Mouse (Mus musculus): ENCODE data around the gene Prr23a3. TPM values are rescaled to one million over a fixed set of nuclear protein-coding genes. Genes with fewer than 3 reads are reported as not detected.

The Prr23a3 gene
- not detected in 2 replicates for polyA plus RNA-seq (2012; rRNA removed)

DNA sequence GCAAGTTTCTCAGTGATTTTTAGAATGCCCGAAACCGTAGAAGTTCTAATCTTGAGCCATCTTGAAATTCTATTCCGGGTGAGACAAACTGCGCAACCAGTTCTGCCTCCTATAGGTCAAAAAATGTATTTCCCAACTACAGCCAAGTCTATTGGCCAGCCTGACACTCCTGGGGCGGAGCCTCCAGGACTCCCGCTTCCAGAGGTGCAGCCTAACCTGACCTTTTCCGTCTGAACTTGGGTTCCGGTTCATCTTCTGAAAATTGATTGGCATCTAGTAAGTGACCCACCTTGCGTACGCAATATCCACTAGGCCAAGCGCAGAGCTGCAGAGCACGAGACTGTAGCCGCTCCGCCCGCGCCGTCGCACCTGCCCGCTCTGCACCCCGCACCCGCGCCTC is at the start of gene Prr23a3:
Prr23a3 (plus strand) TSS at position 197 of the 400 bp plus-strand sequence.
- no peak within 1 kb of the TSS for H3K4me3 ChIP-seq (replicated peaks; ENCODE audit: extremely low read depth, low read depth, low read length)
- WGBS = 46% methylated on average over 22 of the region's 22 CpGs
- no peaks in the 10 kb centered on the region for H3K4me1 ChIP-seq (ENCODE audit: control insufficient read depth, insufficient read depth, low read length)
- DNase-seq = no peak
- TF ChIP-seq CTCF (IDR thresholded peaks at IDR 0.05; ENCODE audit: insufficient read depth, low read length) (no peak), POLR2A (IDR thresholded peaks at IDR 0.05; ENCODE audit: borderline replicate concordance, extremely low read depth, low read depth, low read length) (no peak)

DNA sequence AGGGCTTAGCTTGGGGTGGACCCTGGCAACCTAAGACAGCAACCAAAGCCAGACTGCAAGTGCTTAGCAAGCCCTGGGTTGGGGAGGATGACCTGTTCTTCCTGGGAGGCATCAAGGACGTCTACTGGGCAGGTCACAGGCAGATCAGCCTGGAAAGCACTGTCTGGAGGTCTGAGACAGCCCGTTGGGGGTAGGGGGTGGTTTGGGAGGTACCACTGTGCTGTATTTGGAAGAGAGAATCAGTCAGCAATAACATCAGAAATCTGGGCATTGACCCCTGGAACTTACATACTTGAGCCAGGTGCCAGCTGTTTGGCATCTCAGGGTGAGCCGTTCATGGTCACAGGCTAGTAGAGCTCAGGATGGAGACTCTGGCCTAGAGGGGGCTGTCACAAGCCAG is 48.5 kb upstream of the Prr23a3 start:
- 59% methylated on average over 3 of the region's 3 CpGs for WGBS

DNA sequence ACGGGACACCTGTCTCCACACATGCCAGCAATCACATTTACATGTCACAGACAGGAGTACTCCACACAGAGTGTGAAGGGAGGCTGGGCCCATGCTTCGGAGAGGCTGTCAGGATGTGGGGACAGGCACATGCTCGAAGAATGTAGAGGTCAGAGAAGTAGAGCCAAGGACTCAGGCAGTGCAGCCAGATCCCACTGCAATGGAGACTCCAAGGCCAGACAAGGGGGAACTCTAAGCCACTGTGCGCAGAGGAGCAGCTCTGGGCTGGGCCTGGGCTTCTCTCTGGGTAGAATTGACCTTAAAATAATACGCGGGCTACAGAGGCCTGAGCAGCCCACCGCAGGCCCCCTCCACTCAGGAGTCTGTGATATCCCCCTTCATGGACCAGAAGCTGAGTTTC is 47.0 kb upstream of the Prr23a3 start:
- TF ChIP-seq POLR2A (IDR thresholded peaks at IDR 0.05; ENCODE audit: borderline replicate concordance, extremely low read depth, low read depth, low read length) (no peak), CTCF (IDR thresholded peaks at IDR 0.05; ENCODE audit: insufficient read depth, low read length) (no peak)
- DNase-seq = no peak
- no peaks in the 10 kb centered on the region for H3K4me1 ChIP-seq (ENCODE audit: control insufficient read depth, insufficient read depth, low read length)
- 72% methylated on average over 7 of the region's 7 CpGs for WGBS
- no peak overlapping the region for H3K4me3 ChIP-seq (replicated peaks; ENCODE audit: extremely low read depth, low read depth, low read length)

More for the DNA sequence above, 48.5 kb upstream of the Prr23a3 start:
- DNase-seq = no peak
- Histone ChIP-seq H3K4me3 (replicated peaks; ENCODE audit: extremely low read depth, low read depth, low read length) (no peak overlapping the region), H3K4me1 (ENCODE audit: control insufficient read depth, insufficient read depth, low read length) (no peaks in the 10 kb centered on the region)
- TF ChIP-seq POLR2A (IDR thresholded peaks at IDR 0.05; ENCODE audit: borderline replicate concordance, extremely low read depth, low read depth, low read length) (no peak), CTCF (IDR thresholded peaks at IDR 0.05; ENCODE audit: insufficient read depth, low read length) (no peak)

DNA sequence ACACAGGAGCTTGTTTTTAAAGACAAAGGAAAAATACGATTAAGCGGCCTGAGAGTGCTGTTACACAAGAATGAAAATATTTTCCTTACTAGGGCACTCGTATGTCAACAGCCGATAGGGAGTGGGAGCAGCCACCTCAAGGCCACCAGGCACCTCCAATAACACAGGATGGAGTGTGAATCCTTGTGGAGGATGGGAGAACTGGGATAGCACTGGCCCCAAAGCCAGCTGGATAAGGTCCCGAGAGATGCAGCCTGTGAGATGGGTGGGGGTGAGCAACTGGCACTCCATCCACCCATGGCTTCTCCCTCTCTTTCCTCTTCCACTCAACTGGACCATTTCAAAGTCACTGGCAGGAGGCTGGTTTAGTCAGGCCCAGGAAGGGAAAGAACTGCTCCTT is 45.6 kb upstream of the Prr23a3 start:
- Histone ChIP-seq H3K4me3 (replicated peaks; ENCODE audit: extremely low read depth, low read depth, low read length) (no peak overlapping the region), H3K4me1 (ENCODE audit: control insufficient read depth, insufficient read depth, low read length) (no peaks in the 10 kb centered on the region)
- TF ChIP-seq CTCF (IDR thresholded peaks at IDR 0.05; ENCODE audit: insufficient read depth, low read length) (no peak), POLR2A (IDR thresholded peaks at IDR 0.05; ENCODE audit: borderline replicate concordance, extremely low read depth, low read depth, low read length) (no peak)
- 42% methylated on average over 5 of the region's 5 CpGs for WGBS
- no peak for DNase-seq

- Histone ChIP-seq H3K4me3 (replicated peaks; ENCODE audit: extremely low read depth, low read depth, low read length) (no peak overlapping the region), H3K4me1 (ENCODE audit: control insufficient read depth, insufficient read depth, low read length) (no peaks in the 10 kb centered on the region)
- no peak for TF ChIP-seq CTCF (IDR thresholded peaks at IDR 0.05; ENCODE audit: insufficient read depth, low read length)
- DNase-seq = peak; percentile 8
- WGBS = 60% methylated on average over 2 of the region's 2 CpGs
These were observed 45.1 kb upstream of the Prr23a3 start for GRCm38 (mm10) chr9:98819481-98819880.

DNA sequence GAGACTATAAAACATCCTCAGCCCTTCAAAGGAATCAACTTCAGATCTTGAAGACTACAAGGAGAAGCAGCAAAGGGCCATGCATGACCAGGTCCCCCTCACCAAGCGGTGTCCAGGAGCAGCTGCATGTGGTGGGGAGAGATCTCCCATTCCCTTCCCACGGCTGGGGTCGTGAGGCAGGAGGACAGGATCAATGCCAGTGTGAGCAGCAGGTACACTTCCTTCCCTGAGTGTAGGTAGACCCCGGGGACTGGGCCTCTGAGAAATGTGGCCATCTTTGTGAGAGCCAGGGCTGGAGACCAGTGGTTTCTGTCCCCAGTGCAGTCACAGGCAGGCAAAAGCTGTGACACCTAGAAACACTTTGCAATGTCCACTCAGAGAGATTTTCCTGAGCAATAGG is 44.1 kb upstream of the Prr23a3 start:
- Histone ChIP-seq H3K4me1 (ENCODE audit: control insufficient read depth, insufficient read depth, low read length) (no peaks in the 10 kb centered on the region), H3K4me3 (replicated peaks; ENCODE audit: extremely low read depth, low read depth, low read length) (no peak overlapping the region)
- no peak for TF ChIP-seq POLR2A (IDR thresholded peaks at IDR 0.05; ENCODE audit: borderline replicate concordance, extremely low read depth, low read depth, low read length)
- no peak for TF ChIP-seq CTCF (IDR thresholded peaks at IDR 0.05; ENCODE audit: insufficient read depth, low read length)
- no peak for DNase-seq
- WGBS = 79% methylated on average over 4 of the region's 4 CpGs

- Histone ChIP-seq H3K4me1 (ENCODE audit: control insufficient read depth, insufficient read depth, low read length) (no peaks in the 10 kb centered on the region), H3K4me3 (replicated peaks; ENCODE audit: extremely low read depth, low read depth, low read length) (no peak overlapping the region)
- TF ChIP-seq POLR2A (IDR thresholded peaks at IDR 0.05; ENCODE audit: borderline replicate concordance, extremely low read depth, low read depth, low read length) (no peak), CTCF (IDR thresholded peaks at IDR 0.05; ENCODE audit: insufficient read depth, low read length) (no peak)
- no peak for DNase-seq
These were observed 43.5 kb upstream of the Prr23a3 start for GRCm38 (mm10) chr9:98821067-98821466.

DNA sequence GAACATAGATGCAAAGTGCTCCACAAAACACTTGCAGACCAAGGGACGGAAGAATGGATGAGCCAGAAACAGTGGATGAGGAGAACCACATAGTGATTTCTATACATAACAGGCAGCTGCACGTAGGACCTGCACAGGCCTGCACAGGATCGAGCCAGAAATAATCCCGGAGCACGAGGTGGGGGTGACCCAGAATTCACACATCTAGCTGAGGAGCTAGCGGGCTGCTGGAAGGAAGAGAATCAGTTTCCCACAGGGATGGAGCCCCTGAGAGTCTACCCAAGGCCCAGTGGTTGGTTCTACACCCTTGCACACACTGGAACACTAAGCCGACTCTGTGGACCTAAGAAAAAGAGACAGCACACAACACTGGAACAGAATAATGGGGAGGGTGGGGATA is 40.8 kb upstream of the Prr23a3 start:
- TF ChIP-seq CTCF (IDR thresholded peaks at IDR 0.05; ENCODE audit: insufficient read depth, low read length) (no peak), POLR2A (IDR thresholded peaks at IDR 0.05; ENCODE audit: borderline replicate concordance, extremely low read depth, low read depth, low read length) (no peak)
- H3K4me1 ChIP-seq (ENCODE audit: control insufficient read depth, insufficient read depth, low read length) = no peaks in the 10 kb centered on the region
- H3K4me3 ChIP-seq (replicated peaks; ENCODE audit: extremely low read depth, low read depth, low read length) = no peak overlapping the region
- WGBS = 87% methylated on average over 7 of the region's 7 CpGs
- DNase-seq = no peak

- 47% methylated on average over 5 of the region's 5 CpGs for WGBS
These were observed 35.1 kb upstream of the Prr23a3 start for GRCm38 (mm10) chr9:98829508-98829907.

GRCm38 (mm10) chr9:98837537-98838074 is 27.0 kb upstream of the Prr23a3 start:
- TF ChIP-seq CTCF (IDR thresholded peaks at IDR 0.05; ENCODE audit: insufficient read depth, low read length) (no peak), POLR2A (IDR thresholded peaks at IDR 0.05; ENCODE audit: borderline replicate concordance, extremely low read depth, low read depth, low read length) (no peak)
- Histone ChIP-seq H3K4me3 (replicated peaks; ENCODE audit: extremely low read depth, low read depth, low read length) (no peak overlapping the region), H3K4me1 (ENCODE audit: control insufficient read depth, insufficient read depth, low read length) (no peaks in the 10 kb centered on the region)
- WGBS = 58% methylated on average over 7 of the region's 7 CpGs
- DNase-seq = no peak

More at GRCm38 (mm10) chr9:98829508-98829907, 35.1 kb upstream of the Prr23a3 start:
- Histone ChIP-seq H3K4me3 (replicated peaks; ENCODE audit: extremely low read depth, low read depth, low read length) (no peak overlapping the region), H3K4me1 (ENCODE audit: control insufficient read depth, insufficient read depth, low read length) (no peaks in the 10 kb centered on the region)
- DNase-seq = no peak
- TF ChIP-seq CTCF (IDR thresholded peaks at IDR 0.05; ENCODE audit: insufficient read depth, low read length) = no peak
- no peak for TF ChIP-seq POLR2A (IDR thresholded peaks at IDR 0.05; ENCODE audit: borderline replicate concordance, extremely low read depth, low read depth, low read length)
